Mouse (Mus musculus) heart, embryonic 14.5 days (tissue): ENCODE results near the gene Mecp2. TPM values are rescaled to one million over a fixed set of nuclear protein-coding genes. Genes with fewer than 3 reads are reported as not detected.

ENCODE experiments used
- ATAC-seq: fragments of 200-750 bp; cut with Nextera tagmentation; 2 replicates; pipeline ENCODE4 v1.8.0; 2017; ENCODE audit warnings: low read depth, moderate TSS enrichment; ENCODE audit not compliant: insufficient number of reproducible peaks, insufficient read depth, low FRiP score
- H3K27ac ChIP-seq, 2 experiments: fragments of 200-500 bp in 1 of 2; fragments of 300-500 bp in 1 of 2; sonication (generic) in 1 of 2; replicated peaks in 1 of 2; 2 replicates each; pipeline ENCODE4 v1.5.1; 2012 to 2014; ENCODE audit warnings: low read depth in 2 of 2, low read length in 2 of 2, control low read depth in 1 of 2, mild to moderate bottlenecking in 1 of 2, mixed read lengths in 1 of 2; ENCODE audit not compliant: control insufficient read depth in 1 of 2, insufficient read depth in 1 of 2
- H3K27me3 ChIP-seq: fragments of 300-500 bp; sonication (generic); 2 replicates; pipeline ENCODE4 v1.6.1; 2014; ENCODE audit warnings: mild to moderate bottlenecking, low read length, control low read depth; ENCODE audit not compliant: control insufficient read depth, insufficient read depth
- H3K36me3 ChIP-seq: fragments of 300-500 bp; sonication (generic); 2 replicates; pipeline ENCODE4 v1.6.1; 2014; ENCODE audit warnings: mild to moderate bottlenecking, control low read depth, low read length, mixed read lengths; ENCODE audit not compliant: control insufficient read depth, insufficient read depth
- H3K4me1 ChIP-seq, 2 experiments: fragments of 200-500 bp in 1 of 2; fragments of 300-500 bp in 1 of 2; sonication (generic) in 1 of 2; 2 replicates each; pipeline ENCODE4 v1.6.1; 2012 to 2014; ENCODE audit warnings: low read length in 2 of 2, control low read depth in 1 of 2, mixed read lengths in 1 of 2; ENCODE audit not compliant: control insufficient read depth in 2 of 2, insufficient read depth in 2 of 2
- H3K4me2 ChIP-seq: fragments of 300-500 bp; sonication (generic); 2 replicates; pipeline ENCODE4 v1.6.1; 2014; ENCODE audit warnings: mild to moderate bottlenecking, low read length
- H3K4me3 ChIP-seq, 2 experiments: fragments of 200-500 bp in 1 of 2; fragments of 300-500 bp in 1 of 2; sonication (generic) in 1 of 2; 2 replicates each; pipeline ENCODE4 v1.5.1; 2012 to 2014; ENCODE audit warnings: low read length in 2 of 2, mild to moderate bottlenecking in 2 of 2, control low read depth in 1 of 2, low read depth in 1 of 2, moderate library complexity in 1 of 2; ENCODE audit not compliant: control insufficient read depth in 1 of 2, insufficient read depth in 1 of 2
- H3K9ac ChIP-seq: fragments of 300-500 bp; sonication (generic); 2 replicates; pipeline ENCODE4 v1.6.1; 2014; ENCODE audit warnings: mild to moderate bottlenecking, low read length
- H3K9me3 ChIP-seq: fragments of 300-500 bp; sonication (generic); 2 replicates; pipeline ENCODE4 v1.6.1; 2016; ENCODE audit warnings: low read length, control low read depth; ENCODE audit not compliant: control insufficient read depth
- WGBS: fragments of 180-500 bp; shearing (Covaris S2); extraction: QIAGEN DNeasy Blood & Tissue Kit; methylation state at CpG from one replicate; pipeline ENCODE4 v1.1.7; 2014; 5-methylcytosine and 5-hydroxymethylcytosine counted together
- polyA plus RNA-seq: library from polyadenylated mRNA; unstranded; fragments of >200 nt; fragmentation: Nextera tagmentation; extraction: Ambion mirVana; gene quantifications from 2 replicates; pipeline ENCODE4 v1.2.1, GENCODE M21; 2014

Gene Mecp2
- polyA plus RNA-seq, 1 experiment from 2014 or later, result 10.9 TPM

DNA sequence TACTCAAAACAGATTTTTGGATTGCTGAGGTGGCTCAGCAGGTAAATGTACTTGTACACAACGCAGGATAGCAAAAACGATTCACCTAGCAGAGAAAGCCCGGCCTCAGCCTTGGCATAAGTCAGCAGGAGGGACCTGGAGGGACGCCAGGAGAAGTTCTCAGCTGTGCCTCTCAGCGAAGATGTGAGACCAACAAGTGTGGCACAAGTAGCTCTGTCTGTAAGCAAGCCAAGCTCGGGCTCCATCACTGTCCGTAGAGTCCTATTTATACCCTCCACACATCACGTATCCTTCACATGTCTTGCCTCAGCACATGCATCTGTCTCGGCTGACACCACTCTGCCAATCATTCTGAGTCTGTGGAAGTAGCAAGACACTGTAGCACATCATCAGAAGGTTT is 67.3 kb downstream of the Mecp2 start:
- Histone ChIP-seq H3K4me3 (no peak overlapping the region), H3K9me3 (no peaks in the 10 kb centered on the region), H3K4me2 (no peak overlapping the region), H3K9ac (no peak overlapping the region), H3K27me3 (no peaks in the 10 kb centered on the region), H3K36me3 (0 out of 2 replicates have a peak, but pooled peaks cover 2% of the 10 kb centered on the region), H3K27ac (no peak overlapping the region), H3K4me1 (no peaks in the 10 kb centered on the region)
- WGBS, result 58% methylated on average over 9 of the region's 9 CpGs
- ATAC-seq, result no peak

GRCm38 (mm10) chrX:74045107-74045506 is 90.1 kb downstream of the Mecp2 start:
- H3K9me3 ChIP-seq, result no peaks in the 10 kb centered on the region
- no peak for ATAC-seq
- H3K4me3 ChIP-seq, result no peak overlapping the region
- 8% methylated on average over 1 of the region's 1 CpGs for WGBS
- H3K9ac ChIP-seq, result no peak overlapping the region
- H3K27me3 ChIP-seq, result no peaks in the 10 kb centered on the region
- H3K4me1 ChIP-seq, result peaks cover 0 to 11% of the 10 kb centered on the region in 2 experiments; a peak in 2 of 4 replicates
- H3K4me2 ChIP-seq, result no peak overlapping the region
- H3K36me3 ChIP-seq, result no peaks in the 10 kb centered on the region
- H3K27ac ChIP-seq, result no peak overlapping the region

GRCm38 (mm10) chrX:74037702-74038375 is 97.3 kb downstream of the Mecp2 start:
- 73% methylated on average over 5 of the region's 5 CpGs for WGBS
- 0 out of 4 replicates have a peak, but pooled peaks cover 0 to under 1% of the 10 kb centered on the region in 2 experiments for H3K4me1 ChIP-seq
- H3K9me3 ChIP-seq, result no peaks in the 10 kb centered on the region
- peaks cover 40% of the 10 kb centered on the region for H3K36me3 ChIP-seq
- no peak overlapping the region for H3K9ac ChIP-seq
- ATAC-seq, result no peak
- no peak overlapping the region for H3K4me3 ChIP-seq
- H3K27me3 ChIP-seq, result no peaks in the 10 kb centered on the region
- no peak overlapping the region for H3K4me2 ChIP-seq
- H3K27ac ChIP-seq, result no peak overlapping the region

- WGBS, result 31% methylated on average over 1 of the region's 1 CpGs
- peak overlapping the region; percentile 31 to 39; a peak in 3 of 4 replicates for H3K27ac ChIP-seq
- H3K4me2 ChIP-seq, result no peak overlapping the region
- H3K9ac ChIP-seq, result no peak overlapping the region
- no peaks in the 10 kb centered on the region for H3K27me3 ChIP-seq
- H3K4me1 ChIP-seq, result peaks cover 13 to 22% of the 10 kb centered on the region in 2 experiments
- ATAC-seq, result no peak
- H3K9me3 ChIP-seq, result no peaks in the 10 kb centered on the region
- H3K36me3 ChIP-seq, result peaks cover 22% of the 10 kb centered on the region
- no peak overlapping the region for H3K4me3 ChIP-seq
Observed at GRCm38 (mm10) chrX:74030000-74030399, 105.2 kb downstream of the Mecp2 start.

GRCm38 (mm10) chrX:74023188-74024049 is 111.7 kb downstream of the Mecp2 start, which contains the start of gene Irak1:
TSS of gene Irak1 (minus strand) at chrX:74023918.
- peak; percentile 88 for ATAC-seq
- WGBS, result 17% methylated on average over 69 of the region's 72 CpGs
- Histone ChIP-seq H3K27ac (peak within 1 kb of the TSS; percentile 75 to 79), H3K4me1 (peaks cover 2 to 3% of the 10 kb centered on the region in 2 experiments; a peak in 3 of 4 replicates), H3K9ac (peak within 1 kb of the TSS; percentile 88), H3K4me3 (peak within 1 kb of the TSS; percentile 59 to 87), H3K27me3 (no peaks in the 10 kb centered on the region), H3K9me3 (no peaks in the 10 kb centered on the region), H3K36me3 (peaks cover 20% of the 10 kb centered on the region), H3K4me2 (peak within 1 kb of the TSS; percentile 71)

DNA sequence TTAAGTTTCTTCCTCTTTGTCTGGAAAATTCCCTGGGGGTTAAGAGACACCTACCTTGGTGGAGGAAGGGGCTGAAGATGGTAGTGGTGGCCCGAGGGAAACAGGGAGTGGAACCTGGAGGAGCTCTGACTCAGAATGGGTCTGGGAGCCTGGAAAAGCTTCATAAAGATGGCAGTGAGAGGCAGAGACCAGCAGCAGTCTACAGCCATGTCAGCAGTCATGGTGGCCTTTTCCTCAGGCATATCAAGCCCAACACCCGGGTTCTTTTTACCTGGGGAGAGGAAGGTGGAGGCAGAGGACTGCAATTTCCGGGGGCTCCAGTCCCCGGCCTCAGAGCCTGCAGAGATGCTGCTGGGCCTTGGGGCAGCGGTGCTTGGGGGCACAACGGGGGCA is 112.4 kb downstream of the Mecp2 start:
- peak overlapping the region; percentile 71 for H3K4me2 ChIP-seq
- 29% methylated on average over 5 of the region's 6 CpGs for WGBS
- peak overlapping the region; percentile 88 for H3K9ac ChIP-seq
- H3K4me1 ChIP-seq, result peaks cover 2 to 3% of the 10 kb centered on the region in 2 experiments; a peak in 3 of 4 replicates
- H3K4me3 ChIP-seq, result peak overlapping the region; percentile 59 to 87
- no peaks in the 10 kb centered on the region for H3K27me3 ChIP-seq
- peaks cover 26% of the 10 kb centered on the region for H3K36me3 ChIP-seq
- H3K27ac ChIP-seq, result no peak overlapping the region
- ATAC-seq, result no peak
- no peaks in the 10 kb centered on the region for H3K9me3 ChIP-seq

DNA sequence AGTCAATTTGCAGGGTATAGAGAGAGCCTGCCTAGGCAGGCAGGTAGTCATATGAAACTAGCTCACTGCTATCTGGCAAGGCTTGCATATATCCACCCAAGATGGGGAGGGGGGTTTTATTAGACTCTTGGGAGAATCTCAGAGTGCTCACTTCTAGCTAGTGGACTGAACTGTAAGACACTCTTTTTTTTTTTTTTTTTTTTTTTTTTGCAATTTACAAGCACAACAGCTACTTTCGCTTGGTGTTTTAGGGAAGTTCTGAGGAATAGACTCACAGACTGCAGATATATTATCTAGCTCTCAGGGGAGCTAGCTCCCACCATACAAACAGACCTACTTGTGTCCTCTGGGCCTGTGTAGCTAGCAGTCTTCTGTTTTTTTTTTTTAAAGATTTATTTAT is 120.6 kb downstream of the Mecp2 start:
- H3K27ac ChIP-seq, result no peak overlapping the region
- H3K27me3 ChIP-seq, result no peaks in the 10 kb centered on the region
- H3K9me3 ChIP-seq, result no peaks in the 10 kb centered on the region
- ATAC-seq, result no peak
- H3K36me3 ChIP-seq, result peaks cover 32% of the 10 kb centered on the region
- H3K4me1 ChIP-seq, result no peaks in the 10 kb centered on the region
- 100% methylated on average over 1 of the region's 1 CpGs for WGBS
- no peak overlapping the region for H3K9ac ChIP-seq
- no peak overlapping the region for H3K4me2 ChIP-seq
- H3K4me3 ChIP-seq, result no peak overlapping the region
